Mouse (Mus musculus): Measurements from ENCODE around the gene Carnmt1. TPM values are rescaled to one million over a fixed set of nuclear protein-coding genes. Genes with fewer than 3 reads are reported as not detected.

The Carnmt1 gene
- total and polyA plus RNA-seq, 3 experiments, result 13.0 to 36.4 (median 32.8) TPM

GRCm38 (mm10) chr19:18739146-18739545 lies 68.6 kb downstream of the Carnmt1 start:
- no peak overlapping the region for H3K9ac ChIP-seq (ENCODE audit: low read depth, low read length)
- WGBS, result 85% methylated on average over 7 of the region's 7 CpGs

GRCm38 (mm10) chr19:18743946-18744345 lies 73.4 kb downstream of the Carnmt1 start:
- no peaks in the 10 kb centered on the region for H3K36me3 ChIP-seq (ENCODE audit: control insufficient read depth, insufficient read depth, low read length)
- no peak for DNase-seq
- WGBS, result 86% methylated on average over 5 of the region's 5 CpGs
- TF ChIP-seq EP300 (IDR thresholded peaks at IDR 0.05; ENCODE audit: insufficient read depth, low read depth, low read length) (no peak), CTCF (IDR thresholded peaks at IDR 0.05) (no peak), POLR2A (IDR thresholded peaks at IDR 0.05; ENCODE audit: insufficient read depth, low read depth, low read length) (no peak)
- H3K4me3 ChIP-seq, result no peak overlapping the region
- no peaks in the 10 kb centered on the region for H3K79me2 ChIP-seq (replicated peaks; ENCODE audit: control insufficient read depth, insufficient read depth, low read length)
- intact Hi-C loops (cut with DNase I), result no loop called here
- no peak overlapping the region for H3K27ac ChIP-seq
- no peaks in the 10 kb centered on the region for H3K27me3 ChIP-seq (ENCODE audit: control insufficient read depth, insufficient read depth, low read length)
- no peaks in the 10 kb centered on the region for H3K4me1 ChIP-seq (ENCODE audit: control insufficient read depth, insufficient read depth, low read length)
- no peak overlapping the region for H3K9ac ChIP-seq (ENCODE audit: low read depth, low read length)

More at GRCm38 (mm10) chr19:18739146-18739545, 68.6 kb downstream of the Carnmt1 start:
- Histone ChIP-seq H3K36me3 (ENCODE audit: control insufficient read depth, insufficient read depth, low read length) (no peaks in the 10 kb centered on the region), H3K27me3 (ENCODE audit: control insufficient read depth, insufficient read depth, low read length) (no peaks in the 10 kb centered on the region), H3K79me2 (replicated peaks; ENCODE audit: control insufficient read depth, insufficient read depth, low read length) (no peaks in the 10 kb centered on the region), H3K4me3 (no peak overlapping the region), H3K4me1 (ENCODE audit: control insufficient read depth, insufficient read depth, low read length) (no peaks in the 10 kb centered on the region), H3K27ac (no peak overlapping the region)
- TF ChIP-seq EP300 (IDR thresholded peaks at IDR 0.05; ENCODE audit: insufficient read depth, low read depth, low read length), result no peak
- no peak for TF ChIP-seq POLR2A (IDR thresholded peaks at IDR 0.05; ENCODE audit: insufficient read depth, low read depth, low read length)
- TF ChIP-seq CTCF (IDR thresholded peaks at IDR 0.05), result no peak
- DNase-seq, result no peak
- intact Hi-C loops (cut with DNase I), result no loop called here

GRCm38 (mm10) chr19:18746576-18747340 lies 76.2 kb downstream of the Carnmt1 start:
- DNase-seq, result no peak
- Histone ChIP-seq H3K27me3 (ENCODE audit: control insufficient read depth, insufficient read depth, low read length) (no peaks in the 10 kb centered on the region), H3K4me1 (ENCODE audit: control insufficient read depth, insufficient read depth, low read length) (no peaks in the 10 kb centered on the region), H3K27ac (no peak overlapping the region), H3K4me3 (no peak overlapping the region), H3K9ac (ENCODE audit: low read depth, low read length) (no peak overlapping the region), H3K36me3 (ENCODE audit: control insufficient read depth, insufficient read depth, low read length) (no peaks in the 10 kb centered on the region), H3K79me2 (replicated peaks; ENCODE audit: control insufficient read depth, insufficient read depth, low read length) (no peaks in the 10 kb centered on the region)
- TF ChIP-seq CTCF (IDR thresholded peaks at IDR 0.05) (no peak), POLR2A (IDR thresholded peaks at IDR 0.05; ENCODE audit: insufficient read depth, low read depth, low read length) (no peak), EP300 (IDR thresholded peaks at IDR 0.05; ENCODE audit: insufficient read depth, low read depth, low read length) (no peak)
- intact Hi-C loops (cut with DNase I), result no loop called here
- WGBS, result 85% methylated on average over 5 of the region's 5 CpGs

- DNase-seq, result no peak
- Histone ChIP-seq H3K27me3 (ENCODE audit: control insufficient read depth, insufficient read depth, low read length) (no peaks in the 10 kb centered on the region), H3K27ac (no peak overlapping the region), H3K4me3 (no peak overlapping the region), H3K9ac (ENCODE audit: low read depth, low read length) (no peak overlapping the region), H3K79me2 (replicated peaks; ENCODE audit: control insufficient read depth, insufficient read depth, low read length) (no peaks in the 10 kb centered on the region), H3K36me3 (ENCODE audit: control insufficient read depth, insufficient read depth, low read length) (no peaks in the 10 kb centered on the region), H3K4me1 (ENCODE audit: control insufficient read depth, insufficient read depth, low read length) (no peaks in the 10 kb centered on the region)
- intact Hi-C loops (cut with DNase I), result no loop called here
- WGBS, result 96% methylated on average over 4 of the region's 4 CpGs
- no peak for TF ChIP-seq CTCF (IDR thresholded peaks at IDR 0.05)
These were observed 76.8 kb downstream of the Carnmt1 start for GRCm38 (mm10) chr19:18747379-18747778.

GRCm38 (mm10) chr19:18749598-18750339 lies 79.2 kb downstream of the Carnmt1 start, which contains the start of gene Trpm6:
TSS of gene Trpm6 (plus strand) at chr19:18749983.
- DNase-seq, result peak in 1 of 2 experiments; percentile 19
- intact Hi-C loops (cut with DNase I), result no loop called here
- Histone ChIP-seq H3K27ac (no peak within 1 kb of the TSS), H3K9ac (ENCODE audit: low read depth, low read length) (peak within 1 kb of the TSS; percentile 45; the same call in 1 of the 2 replicates), H3K79me2 (replicated peaks; ENCODE audit: control insufficient read depth, insufficient read depth, low read length) (no peaks in the 10 kb centered on the region), H3K36me3 (ENCODE audit: control insufficient read depth, insufficient read depth, low read length) (no peaks in the 10 kb centered on the region), H3K4me3 (no peak within 1 kb of the TSS), H3K4me1 (ENCODE audit: control insufficient read depth, insufficient read depth, low read length) (no peaks in the 10 kb centered on the region), H3K27me3 (ENCODE audit: control insufficient read depth, insufficient read depth, low read length) (no peaks in the 10 kb centered on the region)
- 9% methylated on average over 41 of the region's 41 CpGs for WGBS
- TF ChIP-seq CTCF (IDR thresholded peaks at IDR 0.05) (no peak), POLR2A (IDR thresholded peaks at IDR 0.05; ENCODE audit: insufficient read depth, low read depth, low read length) (no peak), EP300 (IDR thresholded peaks at IDR 0.05; ENCODE audit: insufficient read depth, low read depth, low read length) (no peak)

Other genes with a start within 250 kb of the Carnmt1 start
- 10 to 100 TPM; 35.3 to 37.6 TPM for gene Ostf1, start 38.9 kb upstream of the Carnmt1 start, total RNA-seq (2021)
- 29.5 and 31.5 TPM in 2 replicates for gene Ostf1, start 38.9 kb upstream of the Carnmt1 start, polyA plus RNA-seq (2012; rRNA removed)
- 1 to 10 TPM; 2.3 to 2.5 TPM for gene Nmrk1, start 38.8 kb upstream of the Carnmt1 start, total RNA-seq (2021)
- gene Nmrk1, start 38.8 kb upstream of the Carnmt1 start, polyA plus RNA-seq (2012; rRNA removed), result 5.4 and 9.7 TPM in 2 replicates
- gene D030056L22Rik, start 42.4 kb downstream of the Carnmt1 start, total RNA-seq (2021), result 10 to 100 TPM; 10.9 to 11.1 TPM
- 4.7 and 7.4 TPM in 2 replicates for gene D030056L22Rik, start 42.4 kb downstream of the Carnmt1 start, polyA plus RNA-seq (2012; rRNA removed)
- under 1 TPM; 0.05 to 0.16 TPM for gene Trpm6, start 79.2 kb downstream of the Carnmt1 start, total RNA-seq (2021)
- gene Trpm6, start 79.2 kb downstream of the Carnmt1 start, polyA plus RNA-seq (2012; rRNA removed), result 0.06 and 0.14 TPM in 2 replicates